Mouse (Mus musculus) testis, postnatal 14 days (tissue): ENCODE data around the gene Olfr558.

Experiments used
- DNase-seq: peaks from one replicate; pipeline ENCODE4 v3.0.0; 2021; ENCODE audit warnings: low spot score

Gene Olfr558

DNA sequence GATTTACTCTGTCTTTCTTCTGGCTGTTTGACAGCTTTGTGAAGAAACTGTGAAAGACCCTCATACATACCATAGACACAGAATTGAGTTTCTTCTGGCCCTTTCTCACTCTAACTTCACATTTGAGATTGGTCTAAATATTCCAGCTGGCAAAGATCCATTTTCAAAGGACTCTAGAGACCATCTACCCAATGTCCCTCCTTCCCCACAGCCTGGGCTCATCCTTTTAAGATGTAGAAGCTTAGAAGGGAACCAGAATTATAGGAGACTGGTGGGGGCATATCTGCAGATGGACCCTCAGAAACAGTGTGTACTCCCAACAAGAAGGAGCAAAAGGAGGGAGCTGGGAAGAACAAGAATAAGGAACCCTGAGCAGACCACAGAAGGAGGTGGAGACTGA is at the start of gene Olfr558:
Gene Olfr558 (plus strand): TSS at position 301 of the 400 bp plus-strand sequence.
- DNase-seq: no peak

DNA sequence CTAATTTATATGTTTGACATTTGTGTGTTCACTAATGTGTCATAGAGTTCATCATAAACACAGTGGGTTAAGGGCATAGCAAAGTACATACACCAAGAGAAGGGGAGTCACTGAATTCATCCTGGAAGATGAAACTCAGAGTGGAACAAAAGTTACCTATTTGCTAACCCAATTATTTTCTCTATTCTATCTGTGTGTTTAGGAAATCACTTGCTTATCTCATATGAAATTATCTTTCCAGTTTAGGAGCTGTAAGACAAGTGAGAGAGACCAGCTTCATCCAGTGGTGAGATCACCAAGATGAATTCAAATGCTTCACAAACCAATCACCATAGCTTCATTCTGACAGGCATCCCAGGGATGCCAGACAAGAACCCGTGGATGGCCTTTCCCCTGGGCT is 43.5 kb upstream of the Olfr558 start, which contains the start of gene Olfr555:
Gene Olfr555 (plus strand): TSS at position 301 of the 400 bp plus-strand sequence.
- no peak for DNase-seq

DNA sequence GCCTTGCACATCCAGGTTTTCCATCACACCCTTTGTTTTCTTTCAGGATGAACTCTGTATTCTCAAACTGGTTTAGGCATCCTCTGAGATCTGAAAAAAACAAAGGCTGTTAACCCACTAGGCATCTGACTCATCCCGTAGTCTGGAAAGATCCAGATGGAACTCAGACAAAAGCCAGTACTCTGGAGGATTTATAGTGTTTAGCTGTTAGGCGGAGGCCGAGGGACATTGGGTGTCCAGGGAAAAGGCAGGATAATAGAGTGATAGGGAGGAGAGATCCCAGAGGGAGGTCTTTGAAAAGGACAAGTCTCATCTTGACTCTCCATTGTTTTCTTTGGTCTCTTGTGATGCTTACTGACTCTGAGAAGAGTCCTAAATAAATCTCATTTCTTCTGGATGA is 37.4 kb upstream of the Olfr558 start, which contains the start of gene Olfr556:
Gene Olfr556 (plus strand): TSS at position 301 of the 400 bp plus-strand sequence.
- no peak for DNase-seq

DNA sequence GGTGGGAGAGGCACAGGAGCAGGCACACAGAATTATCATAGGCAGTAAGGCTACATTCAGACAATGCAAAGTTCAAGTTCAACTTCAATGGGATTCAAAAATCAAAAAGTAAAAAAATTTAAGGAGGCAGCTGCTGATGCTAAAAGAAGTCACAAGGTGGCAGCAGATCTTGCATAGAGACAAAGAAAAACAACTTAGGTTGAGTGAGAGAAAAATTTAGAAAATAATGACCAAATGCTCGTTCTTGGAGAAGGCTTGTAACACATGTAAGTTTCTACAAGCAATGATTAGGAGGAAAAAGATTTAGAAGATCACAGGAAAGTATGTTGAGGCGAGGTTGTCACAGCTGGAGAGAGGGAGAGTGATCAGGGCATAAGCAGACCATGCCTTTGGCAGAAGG is 36.6 kb upstream of the Olfr558 start:
- DNase-seq: no peak

DNA sequence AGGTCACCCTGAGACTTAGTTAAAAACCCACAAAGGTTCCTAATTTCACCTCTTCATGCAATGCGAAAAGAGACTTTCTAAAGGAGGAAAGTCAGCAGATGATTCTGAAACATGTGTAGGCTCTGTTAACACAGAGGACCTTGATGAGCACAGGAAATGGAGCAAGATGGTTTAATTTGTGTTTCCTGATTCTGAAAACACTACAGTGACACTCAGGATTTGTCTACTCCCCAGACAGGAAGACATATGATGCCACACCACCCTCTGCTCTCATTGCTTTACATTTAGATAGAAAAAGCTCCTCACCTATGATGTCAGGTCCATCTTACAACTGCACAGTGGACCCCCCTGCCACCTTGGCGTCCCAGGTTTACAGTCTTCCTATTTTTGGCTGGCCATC is 25.8 kb upstream of the Olfr558 start:
- no peak for DNase-seq

DNA sequence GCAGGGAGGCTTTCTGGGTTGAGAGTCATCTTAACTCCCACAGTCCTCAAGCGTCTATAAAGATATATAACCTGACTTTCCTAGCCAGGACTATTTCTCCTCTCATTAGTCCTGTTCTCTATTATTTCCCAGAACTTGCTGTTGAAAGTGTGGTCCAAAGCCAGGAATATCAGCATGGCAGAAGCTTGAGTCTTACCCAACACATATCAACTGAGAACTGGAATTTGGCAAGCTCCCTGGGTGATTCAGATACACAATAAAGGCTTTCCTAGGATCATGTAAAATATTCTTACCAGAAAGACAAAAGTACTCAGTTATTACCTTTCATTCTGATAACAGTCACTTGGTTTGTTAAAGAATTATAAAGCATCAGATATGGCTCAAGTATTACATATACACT is 20.1 kb upstream of the Olfr558 start:
- no peak for DNase-seq

DNA sequence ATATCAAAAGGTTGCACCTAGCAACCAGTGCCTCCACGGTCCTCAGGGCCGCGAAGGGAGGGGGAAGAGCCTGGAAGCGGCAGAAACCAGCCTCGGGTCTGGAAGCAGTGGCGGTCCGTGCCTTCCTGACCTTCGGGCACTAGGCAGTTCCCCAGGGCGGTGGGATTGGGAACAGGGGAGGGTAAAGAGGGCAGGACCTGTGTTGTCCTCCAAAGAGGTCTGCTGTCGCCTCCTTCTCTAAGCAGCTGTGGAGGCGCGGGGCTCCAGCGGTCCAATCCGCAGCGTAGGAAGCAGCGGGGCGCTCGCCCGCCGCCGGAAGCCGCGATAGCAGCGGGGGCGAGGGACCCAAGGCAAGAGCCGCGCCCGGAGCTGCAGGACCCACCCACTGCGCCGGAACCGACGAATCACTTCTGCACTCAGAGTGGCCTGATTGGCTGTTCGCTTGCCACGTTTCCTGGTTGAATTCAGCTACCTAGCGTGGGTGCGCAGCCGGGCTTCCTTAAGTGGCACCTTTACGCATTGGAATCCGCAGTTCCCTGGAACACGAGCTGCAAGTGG is 15.0 kb upstream of the Olfr558 start, which contains the start of gene Trim68:
Gene Trim68 (minus strand): TSS at position 384 of the 558 bp plus-strand sequence.
- peak; percentile 92 for DNase-seq

DNA sequence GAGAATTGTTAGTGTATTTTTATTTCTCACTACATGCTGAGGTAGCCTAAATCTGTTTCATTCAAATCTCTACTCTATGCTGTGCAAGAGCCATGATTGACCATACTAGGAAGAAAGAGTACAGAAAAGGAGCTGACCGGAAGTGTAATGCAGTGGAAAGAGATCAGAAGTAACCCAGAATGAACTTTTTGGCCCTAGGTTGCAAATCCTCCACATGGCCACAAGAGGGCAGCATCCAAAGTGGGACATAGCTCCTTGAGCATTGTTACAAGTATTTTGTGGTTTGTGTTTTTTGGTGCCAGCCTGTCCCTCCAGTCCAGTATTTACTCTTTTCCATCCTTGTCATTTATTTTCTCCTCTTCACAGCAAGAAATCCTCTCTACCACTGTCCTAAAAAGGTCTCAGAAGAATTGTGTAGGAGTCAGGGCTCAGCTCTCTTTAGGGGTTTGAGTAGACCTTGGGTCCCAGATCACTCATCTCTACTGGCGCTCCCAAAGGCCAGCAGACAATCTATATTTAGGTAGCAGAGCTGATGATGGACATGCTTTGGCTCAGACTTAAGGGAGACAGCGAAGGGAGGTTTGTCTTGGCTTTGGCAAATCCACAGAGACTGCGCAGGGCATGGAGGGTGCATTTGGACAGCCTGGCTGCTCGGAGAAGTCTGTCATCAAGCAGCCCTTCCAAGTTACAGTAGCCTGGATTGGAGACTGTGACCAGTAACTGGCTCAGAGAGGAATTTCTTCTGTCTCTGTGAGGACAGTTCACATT is 6.5 kb upstream of the Olfr558 start, which contains the start of gene Olfr557:
Gene Olfr557 (plus strand): TSS at position 553 of the 768 bp plus-strand sequence.
- DNase-seq: no peak

DNA sequence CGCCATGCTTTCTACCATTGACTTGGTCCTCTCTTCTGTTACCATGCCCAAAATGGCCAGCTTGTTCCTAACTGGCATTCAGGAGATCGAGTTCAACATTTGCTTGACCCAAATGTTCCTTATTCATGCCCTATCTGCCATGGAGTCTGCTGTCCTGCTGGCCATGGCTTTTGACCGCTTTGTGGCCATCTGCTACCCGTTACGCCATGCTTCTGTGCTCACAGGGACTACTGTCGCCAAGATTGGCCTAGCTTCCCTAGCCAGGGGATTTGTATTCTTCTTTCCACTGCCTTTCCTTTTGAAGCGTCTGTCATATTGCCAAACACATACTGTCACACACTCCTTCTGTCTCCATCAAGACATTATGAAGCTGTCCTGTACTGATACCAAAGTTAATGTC is 3.6 kb upstream of the Olfr558 start:
- DNase-seq: no peak

DNA sequence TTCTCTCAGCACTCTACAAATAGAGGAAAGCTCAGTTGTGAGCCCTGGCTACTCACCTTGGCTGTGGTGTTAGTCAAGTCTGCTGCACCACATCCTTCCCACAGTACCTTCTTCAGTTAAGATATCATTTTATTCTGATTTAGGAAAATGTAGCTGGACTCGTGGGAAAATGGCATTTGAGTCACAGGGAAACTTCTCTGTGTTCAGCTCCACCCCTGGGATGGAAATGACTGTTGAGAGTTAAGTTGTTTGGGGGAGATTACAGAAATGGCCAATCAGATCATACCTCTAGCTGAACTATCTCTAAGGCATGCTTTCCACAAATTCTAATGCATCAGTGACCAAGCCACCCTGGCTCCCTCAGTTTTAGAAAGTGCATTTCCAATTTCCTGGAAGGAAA is 17.0 kb downstream of the Olfr558 start, which contains the start of gene Olfr33:
Gene Olfr33 (minus strand): TSS at position 101 of the 400 bp plus-strand sequence.
- DNase-seq: no peak

DNA sequence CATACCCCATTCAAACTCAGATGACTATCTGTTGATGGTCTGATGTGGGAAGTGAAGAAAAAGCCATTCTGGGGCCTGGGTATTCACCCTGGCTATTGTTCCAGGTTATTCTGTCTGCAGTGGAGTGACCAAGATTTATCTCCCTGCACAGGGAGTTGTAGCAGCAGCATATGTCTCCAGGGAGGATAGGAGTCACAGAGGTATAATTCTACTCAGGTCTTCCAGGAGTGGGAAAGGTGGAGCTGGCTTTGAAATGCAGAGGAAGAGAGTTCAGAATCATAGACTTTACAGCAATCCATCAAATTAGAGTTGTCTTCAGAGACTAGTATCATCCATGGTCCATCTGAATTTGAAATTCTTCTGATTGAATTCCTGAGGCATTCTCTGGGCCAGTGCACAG is 25.4 kb downstream of the Olfr558 start, which contains the start of gene Olfr559:
Gene Olfr559 (minus strand): TSS at position 101 of the 400 bp plus-strand sequence.
- DNase-seq: no peak

DNA sequence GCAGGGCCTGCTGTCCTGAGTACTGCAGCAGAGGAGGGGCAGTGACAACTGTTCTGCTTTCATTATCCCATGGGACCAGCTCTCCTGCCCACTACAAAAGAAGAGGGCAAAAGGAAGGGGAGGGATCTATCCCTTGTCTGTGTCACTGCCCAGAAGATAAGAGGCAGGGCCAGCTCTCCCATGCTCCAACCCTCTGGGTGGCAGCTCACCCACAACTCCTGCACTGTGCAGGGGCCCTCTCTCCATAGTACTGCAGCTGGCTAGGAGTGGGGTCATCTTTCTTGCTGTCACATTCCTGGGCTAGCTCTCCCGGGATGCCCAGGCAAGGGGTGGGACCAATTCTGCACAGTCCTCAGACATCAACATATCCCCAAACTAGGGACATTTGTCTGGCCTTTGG is 31.8 kb downstream of the Olfr558 start:
- DNase-seq: no peak

DNA sequence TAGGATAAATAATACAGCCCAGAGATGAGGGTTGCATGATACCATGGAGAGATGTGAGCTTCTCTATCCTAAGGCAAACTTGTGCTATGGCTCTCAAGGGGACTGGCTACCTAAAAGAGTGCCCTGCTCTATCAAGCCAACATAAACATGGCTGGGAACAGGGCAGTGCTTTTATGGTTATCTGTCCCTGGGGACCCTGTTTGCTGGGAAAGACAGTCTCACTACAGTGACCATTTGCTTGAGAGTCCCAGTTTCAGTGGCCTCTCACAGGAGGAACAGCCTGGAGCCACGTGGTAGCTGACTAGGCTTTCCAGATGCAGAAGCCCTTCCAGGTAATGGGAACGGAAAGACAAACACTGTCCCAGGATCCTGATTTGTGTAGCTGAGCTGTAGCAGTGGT is 35.7 kb downstream of the Olfr558 start:
- DNase-seq: no peak

DNA sequence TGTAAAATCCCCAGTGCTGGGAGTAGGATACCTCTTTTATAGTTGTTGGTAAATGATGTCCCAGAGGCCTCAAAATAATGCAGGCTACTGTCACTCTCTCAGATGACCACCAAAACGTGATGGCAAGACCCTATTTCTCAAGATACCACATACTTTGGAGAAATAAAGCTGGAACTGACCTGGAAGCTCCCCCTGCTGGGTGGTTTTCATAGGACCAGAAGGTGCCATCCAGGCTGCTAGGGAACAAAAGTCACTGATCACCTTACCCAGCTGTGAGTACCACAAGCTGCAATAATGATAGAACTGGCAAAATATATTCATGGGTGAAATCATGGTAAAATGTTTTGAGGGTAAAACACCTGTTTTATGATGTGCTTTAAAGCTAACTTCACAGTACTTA is 50.1 kb downstream of the Olfr558 start:
- no peak for DNase-seq

DNA sequence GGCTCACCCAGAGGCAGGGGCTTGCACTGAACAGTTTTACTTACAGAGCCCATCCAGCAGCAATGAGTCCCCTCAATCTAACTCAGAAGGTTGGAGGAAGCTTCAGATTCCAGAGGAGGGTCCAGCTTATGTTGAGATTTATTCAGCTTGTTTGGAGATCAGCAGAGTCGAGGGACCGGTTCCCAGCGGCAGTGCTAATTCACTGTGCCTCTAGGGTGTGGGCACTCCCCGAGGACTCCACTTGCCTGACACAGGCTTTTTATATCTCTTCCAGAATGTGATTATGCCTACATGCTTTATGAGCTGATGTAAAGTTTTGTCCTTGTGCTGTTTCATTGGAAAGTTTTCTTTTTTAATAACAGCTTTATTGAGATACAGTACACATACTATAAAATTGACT is 57.3 kb downstream of the Olfr558 start, which contains the start of the genes Olfr560 and Olfr78:
Gene Olfr560 (minus strand): TSS at position 101 of the 400 bp plus-strand sequence.
Gene Olfr78 (minus strand): TSS at position 206 of the 400 bp plus-strand sequence.
- no peak for DNase-seq
